Mouse (Mus musculus): ENCODE measurements around the gene A930004D18Rik. TPM values are rescaled to one million over a fixed set of nuclear protein-coding genes. Genes with fewer than 3 reads are reported as not detected.
A peak's percentile ranks its signal among the peaks of the same experiment; 100 is the strongest.

The A930004D18Rik gene
- total and polyA plus RNA-seq, 2 experiments = 1.9 to 2.8 TPM

- no peaks in the 10 kb centered on the region for H3K27me3 ChIP-seq (ENCODE audit: control insufficient read depth, insufficient read depth, low read length)
- 11% methylated on average over 20 of the region's 20 CpGs for WGBS
- H3K4me3 ChIP-seq (ENCODE audit: insufficient read depth, low read depth, low read length) = peak within 1 kb of the TSS; percentile 99
- H3K27ac ChIP-seq (replicated peaks; ENCODE audit: insufficient read depth, low read depth, low read length) = peak within 1 kb of the TSS; percentile 98
- no peaks in the 10 kb centered on the region for H3K79me2 ChIP-seq (ENCODE audit: control insufficient read depth, insufficient read depth, low read length)
- TF ChIP-seq CTCF (IDR thresholded peaks at IDR 0.05; ENCODE audit: low read depth, low read length) = no peak
- no peak for TF ChIP-seq POLR2A (IDR thresholded peaks at IDR 0.05; ENCODE audit: extremely low read depth, insufficient read depth, low read length)
- peaks cover 9% of the 10 kb centered on the region; the same call in 1 of the 2 replicates for H3K4me1 ChIP-seq (ENCODE audit: control insufficient read depth, insufficient read depth, low read length)
- H3K36me3 ChIP-seq (ENCODE audit: control insufficient read depth, insufficient read depth, low read length) = no peaks in the 10 kb centered on the region
- H3K9ac ChIP-seq (ENCODE audit: low read depth, low read length) = peak within 1 kb of the TSS; percentile 99
- DNase-seq (ENCODE audit: extremely low read depth, low read depth, low spot score) = peak; percentile 60
These were observed 17.7 kb upstream of the A930004D18Rik start, which contains the start of gene Mllt10 for GRCm38 (mm10) chr2:18055016-18055928. Gene Mllt10 (plus strand): TSS chr2:18055237.

GRCm38 (mm10) chr2:18053951-18054530 lies 16.5 kb upstream of the A930004D18Rik start:
- Histone ChIP-seq H3K4me1 (ENCODE audit: control insufficient read depth, insufficient read depth, low read length) (peaks cover 10% of the 10 kb centered on the region; the same call in 1 of the 2 replicates), H3K36me3 (ENCODE audit: control insufficient read depth, insufficient read depth, low read length) (no peaks in the 10 kb centered on the region), H3K9ac (ENCODE audit: low read depth, low read length) (no peak overlapping the region), H3K4me3 (ENCODE audit: insufficient read depth, low read depth, low read length) (no peak overlapping the region), H3K79me2 (ENCODE audit: control insufficient read depth, insufficient read depth, low read length) (no peaks in the 10 kb centered on the region), H3K27ac (replicated peaks; ENCODE audit: insufficient read depth, low read depth, low read length) (0 out of 2 replicates have a peak overlapping the region, but pooled peaks have one; percentile 37), H3K27me3 (ENCODE audit: control insufficient read depth, insufficient read depth, low read length) (no peaks in the 10 kb centered on the region)
- TF ChIP-seq POLR2A (IDR thresholded peaks at IDR 0.05; ENCODE audit: extremely low read depth, insufficient read depth, low read length) (no peak), CTCF (IDR thresholded peaks at IDR 0.05; ENCODE audit: low read depth, low read length) (no peak)
- 35% methylated on average over 2 of the region's 2 CpGs for WGBS
- DNase-seq (ENCODE audit: extremely low read depth, low read depth, low spot score) = peak; percentile 54

DNA sequence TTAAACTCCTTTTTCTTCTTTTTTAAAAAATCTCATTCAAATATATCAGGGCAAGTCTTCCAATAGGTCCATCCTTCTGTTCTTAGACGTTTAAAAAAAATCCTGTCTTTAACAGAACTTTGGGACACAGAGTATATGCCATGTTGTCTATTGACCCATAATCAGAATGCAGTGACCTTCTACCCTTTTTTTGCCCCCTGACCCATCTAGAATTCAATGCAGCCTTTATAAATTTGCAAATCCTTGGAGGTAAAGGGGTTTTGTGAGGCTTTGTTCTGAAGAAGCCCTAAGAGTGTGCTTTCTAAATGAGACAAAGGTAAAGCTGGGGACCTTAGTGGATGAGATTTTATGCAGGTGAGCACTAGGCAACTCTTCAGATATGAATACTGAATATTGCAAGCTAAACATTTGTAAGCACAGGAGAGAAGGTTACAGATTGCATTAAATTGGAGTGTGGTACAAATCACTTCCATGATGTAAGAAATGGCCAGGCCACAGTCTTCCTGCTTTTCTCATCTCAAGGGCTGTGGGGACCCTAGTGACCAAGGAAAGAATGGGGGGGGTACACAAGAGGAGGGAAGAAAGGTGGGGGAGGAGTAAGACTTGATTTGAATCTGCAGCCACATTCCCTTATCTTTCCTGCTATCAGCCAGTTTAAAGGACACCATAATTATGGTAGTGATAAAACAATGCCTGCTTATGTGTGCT lies 15.9 kb upstream of the A930004D18Rik start:
- no peak overlapping the region for H3K4me3 ChIP-seq (ENCODE audit: insufficient read depth, low read depth, low read length)
- TF ChIP-seq POLR2A (IDR thresholded peaks at IDR 0.05; ENCODE audit: extremely low read depth, insufficient read depth, low read length) (no peak), CTCF (IDR thresholded peaks at IDR 0.05; ENCODE audit: low read depth, low read length) (no peak)
- H3K4me1 ChIP-seq (ENCODE audit: control insufficient read depth, insufficient read depth, low read length) = peaks cover 10% of the 10 kb centered on the region; the same call in 1 of the 2 replicates
- H3K79me2 ChIP-seq (ENCODE audit: control insufficient read depth, insufficient read depth, low read length) = no peaks in the 10 kb centered on the region
- no peaks in the 10 kb centered on the region for H3K36me3 ChIP-seq (ENCODE audit: control insufficient read depth, insufficient read depth, low read length)
- H3K9ac ChIP-seq (ENCODE audit: low read depth, low read length) = no peak overlapping the region
- H3K27ac ChIP-seq (replicated peaks; ENCODE audit: insufficient read depth, low read depth, low read length) = no peak overlapping the region
- WGBS = 83% methylated on average over 1 of the region's 1 CpGs
- H3K27me3 ChIP-seq (ENCODE audit: control insufficient read depth, insufficient read depth, low read length) = no peaks in the 10 kb centered on the region
- DNase-seq (ENCODE audit: extremely low read depth, low read depth, low spot score) = no peak

- Histone ChIP-seq H3K9ac (ENCODE audit: low read depth, low read length) (no peak overlapping the region), H3K79me2 (ENCODE audit: control insufficient read depth, insufficient read depth, low read length) (no peaks in the 10 kb centered on the region), H3K27me3 (ENCODE audit: control insufficient read depth, insufficient read depth, low read length) (no peaks in the 10 kb centered on the region), H3K4me1 (ENCODE audit: control insufficient read depth, insufficient read depth, low read length) (peaks cover 10% of the 10 kb centered on the region; the same call in 1 of the 2 replicates), H3K36me3 (ENCODE audit: control insufficient read depth, insufficient read depth, low read length) (no peaks in the 10 kb centered on the region), H3K4me3 (ENCODE audit: insufficient read depth, low read depth, low read length) (no peak overlapping the region), H3K27ac (replicated peaks; ENCODE audit: insufficient read depth, low read depth, low read length) (no peak overlapping the region)
- WGBS = 93% methylated on average over 3 of the region's 3 CpGs
- no peak for DNase-seq (ENCODE audit: extremely low read depth, low read depth, low spot score)
- no peak for TF ChIP-seq POLR2A (IDR thresholded peaks at IDR 0.05; ENCODE audit: extremely low read depth, insufficient read depth, low read length)
- no peak for TF ChIP-seq CTCF (IDR thresholded peaks at IDR 0.05; ENCODE audit: low read depth, low read length)
These were observed 15.0 kb upstream of the A930004D18Rik start for GRCm38 (mm10) chr2:18052581-18052980.

DNA sequence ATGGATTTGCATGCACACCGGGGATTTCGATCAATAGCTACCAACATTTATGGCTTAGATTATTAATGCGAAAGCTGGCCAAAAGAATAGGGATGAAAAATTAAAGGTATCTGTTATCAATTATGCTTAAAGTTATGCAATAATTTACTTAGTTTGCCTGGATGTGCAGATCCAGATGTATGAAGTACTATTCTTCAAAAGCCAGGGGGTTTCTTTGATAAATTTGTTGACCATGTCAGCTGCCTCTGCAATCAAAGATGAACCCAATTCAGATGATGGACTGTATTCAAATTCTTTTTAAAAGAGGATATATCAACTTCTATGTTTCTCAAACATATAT lies 14.3 kb upstream of the A930004D18Rik start:
- DNase-seq (ENCODE audit: extremely low read depth, low read depth, low spot score) = no peak
- WGBS = 99% methylated on average over 3 of the region's 3 CpGs
- H3K27ac ChIP-seq (replicated peaks; ENCODE audit: insufficient read depth, low read depth, low read length) = no peak overlapping the region
- H3K4me3 ChIP-seq (ENCODE audit: insufficient read depth, low read depth, low read length) = no peak overlapping the region
- no peaks in the 10 kb centered on the region for H3K36me3 ChIP-seq (ENCODE audit: control insufficient read depth, insufficient read depth, low read length)
- H3K79me2 ChIP-seq (ENCODE audit: control insufficient read depth, insufficient read depth, low read length) = no peaks in the 10 kb centered on the region
- H3K27me3 ChIP-seq (ENCODE audit: control insufficient read depth, insufficient read depth, low read length) = no peaks in the 10 kb centered on the region
- TF ChIP-seq POLR2A (IDR thresholded peaks at IDR 0.05; ENCODE audit: extremely low read depth, insufficient read depth, low read length) (no peak), CTCF (IDR thresholded peaks at IDR 0.05; ENCODE audit: low read depth, low read length) (no peak)
- H3K4me1 ChIP-seq (ENCODE audit: control insufficient read depth, insufficient read depth, low read length) = peaks cover 10% of the 10 kb centered on the region; the same call in 1 of the 2 replicates
- H3K9ac ChIP-seq (ENCODE audit: low read depth, low read length) = no peak overlapping the region

Measured in liver, adult 2 months (tissue).